Mouse (Mus musculus) thymus, postnatal 0 days (tissue): ENCODE results near the gene Dlg1. TPM values are rescaled to one million over a fixed set of nuclear protein-coding genes. Genes with fewer than 3 reads are reported as not detected.

Experiments used
- DNase-seq: peaks from one replicate; pipeline ENCODE4 v3.0.0-alpha.2; 2015; ENCODE audit warnings: low spot score
- polyA plus RNA-seq: library from polyadenylated mRNA; unstranded; fragments of >200 nt; fragmentation: Nextera tagmentation; extraction: Ambion mirVana; gene quantifications from 2 replicates; pipeline ENCODE4 v1.2.1, GENCODE M21; 2015

Gene Dlg1
- polyA plus RNA-seq, 1 experiment from 2014 or later: 17.8 TPM

DNA sequence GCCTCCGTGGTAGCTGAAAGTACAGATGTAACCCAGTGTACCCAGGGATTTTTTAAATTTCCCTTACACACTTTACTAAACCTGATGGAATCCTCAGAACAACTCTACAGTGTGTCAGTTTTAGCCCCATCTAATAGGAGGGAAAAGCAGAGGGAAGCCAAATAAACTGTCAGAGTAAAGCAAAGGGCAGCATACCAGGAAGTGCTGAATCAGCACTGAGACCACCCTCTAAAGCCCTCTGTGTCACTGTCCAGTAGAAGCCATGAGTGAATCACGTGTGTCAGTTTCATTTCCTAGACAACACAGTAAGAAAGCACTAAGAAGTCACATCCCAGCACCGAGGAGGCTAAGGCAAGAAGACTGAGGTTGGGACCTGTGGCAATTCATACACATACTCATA is 174.1 kb downstream of the Dlg1 start:
- no peak for DNase-seq

DNA sequence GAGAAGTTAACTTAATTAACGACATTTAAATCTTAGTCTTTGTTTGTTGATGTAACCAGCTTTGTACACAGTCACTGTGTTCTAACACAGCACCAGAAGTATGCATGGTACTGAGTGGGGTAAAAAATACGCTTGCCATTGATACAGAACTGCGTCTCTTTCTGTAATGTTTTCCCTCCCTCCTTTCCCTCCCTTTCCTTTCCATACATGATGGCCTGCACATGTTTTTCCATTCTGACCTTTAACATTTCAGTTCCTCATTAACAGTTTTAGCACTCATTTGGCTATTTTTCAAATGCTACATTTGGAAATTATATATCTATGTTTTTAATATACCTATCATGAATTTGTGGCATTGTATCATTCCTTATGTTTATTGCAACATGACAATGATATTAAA is 181.0 kb downstream of the Dlg1 start:
- DNase-seq: no peak

DNA sequence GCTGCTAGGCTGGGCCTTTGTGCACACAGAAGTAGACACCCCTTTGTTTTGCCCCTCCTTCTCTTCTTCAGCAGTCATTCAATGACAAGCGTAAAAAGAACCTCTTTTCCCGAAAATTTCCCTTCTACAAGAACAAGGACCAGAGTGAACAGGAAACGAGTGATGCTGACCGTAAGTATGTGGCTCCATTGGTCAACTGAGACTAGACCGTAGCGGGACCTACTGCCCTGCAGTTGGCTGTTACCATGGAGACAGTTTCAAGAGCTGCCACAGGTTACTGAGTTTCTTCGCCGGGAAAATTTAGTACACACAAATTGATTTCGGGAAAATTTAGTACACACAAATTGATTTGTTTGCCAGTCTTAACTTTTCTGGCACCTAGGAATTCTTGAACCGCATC is 183.5 kb downstream of the Dlg1 start:
- no peak for DNase-seq

DNA sequence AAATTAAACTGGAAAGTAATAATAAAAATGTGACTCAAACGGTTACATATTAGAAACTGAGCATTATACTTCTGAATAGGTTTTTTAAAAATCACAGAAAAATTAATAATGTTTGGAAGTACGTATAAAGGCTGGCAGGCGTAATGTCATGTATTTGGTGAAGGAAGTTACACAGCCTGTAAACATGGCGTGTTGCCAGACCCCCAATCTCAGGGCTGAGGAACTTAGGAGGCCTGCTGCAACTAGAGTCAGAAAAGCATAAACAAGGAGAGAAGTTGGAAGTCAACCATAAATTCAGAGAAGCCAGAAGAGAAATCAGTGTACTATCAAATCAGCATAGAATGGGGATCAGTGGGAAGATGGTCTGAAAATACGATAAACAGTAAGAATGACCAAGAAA is 200.7 kb downstream of the Dlg1 start:
- DNase-seq: no peak

DNA sequence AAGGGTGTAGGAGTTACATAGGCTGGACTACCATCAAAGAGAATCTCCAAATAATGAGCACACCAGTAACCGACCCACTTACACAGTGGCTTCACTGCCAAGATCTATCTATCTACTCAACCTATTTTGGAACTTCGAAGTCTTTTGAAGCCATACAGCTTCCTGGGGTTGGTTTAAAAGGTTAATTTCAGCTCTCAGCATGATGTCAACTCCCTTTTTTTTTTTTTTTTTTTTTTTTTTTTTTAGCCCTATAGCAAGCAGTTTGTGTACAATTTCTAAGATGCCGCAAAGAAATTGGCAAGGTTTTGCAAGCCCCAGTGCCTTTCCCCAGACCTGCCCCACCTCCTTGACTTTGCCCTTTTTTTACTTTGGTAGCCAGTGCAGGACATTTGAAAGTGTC is 202.0 kb downstream of the Dlg1 start:
- no peak for DNase-seq

DNA sequence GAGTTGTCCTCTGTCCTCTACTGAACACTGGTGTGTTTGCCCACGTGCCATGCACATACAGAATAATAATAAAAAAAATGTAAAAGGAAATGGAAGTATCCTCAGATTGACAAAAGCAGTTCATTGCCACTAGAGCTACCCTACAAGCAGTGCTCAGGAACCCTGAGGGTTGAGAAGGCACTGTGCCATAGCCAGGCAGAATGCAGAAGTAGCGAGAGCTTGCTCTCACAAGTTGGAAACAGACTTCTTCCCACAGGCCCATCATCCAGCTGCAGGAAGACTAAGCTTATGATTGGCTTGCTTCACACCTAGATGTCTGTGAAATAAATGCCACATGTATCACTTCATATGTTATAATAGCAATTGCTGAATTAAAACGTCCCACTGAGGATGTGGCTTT is 203.7 kb downstream of the Dlg1 start:
- no peak for DNase-seq

DNA sequence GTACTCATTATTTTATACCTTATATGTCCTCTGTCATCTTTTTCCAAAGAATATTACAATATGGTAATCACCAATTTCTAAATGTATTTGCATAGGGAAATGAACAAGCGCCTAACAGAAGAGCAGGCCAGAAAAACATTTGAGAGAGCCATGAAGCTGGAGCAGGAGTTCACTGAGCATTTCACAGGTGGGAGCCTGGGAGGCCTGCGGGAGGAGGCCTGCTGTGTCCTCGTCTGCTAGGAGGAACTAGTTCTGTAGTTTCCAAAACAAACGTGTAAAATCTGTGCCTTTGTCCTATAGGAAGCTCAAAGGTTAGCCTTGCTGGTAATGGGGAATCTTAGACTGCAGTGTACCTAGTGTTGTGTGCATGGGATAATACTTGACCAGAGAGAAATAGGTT is 204.5 kb downstream of the Dlg1 start:
- no peak for DNase-seq

DNA sequence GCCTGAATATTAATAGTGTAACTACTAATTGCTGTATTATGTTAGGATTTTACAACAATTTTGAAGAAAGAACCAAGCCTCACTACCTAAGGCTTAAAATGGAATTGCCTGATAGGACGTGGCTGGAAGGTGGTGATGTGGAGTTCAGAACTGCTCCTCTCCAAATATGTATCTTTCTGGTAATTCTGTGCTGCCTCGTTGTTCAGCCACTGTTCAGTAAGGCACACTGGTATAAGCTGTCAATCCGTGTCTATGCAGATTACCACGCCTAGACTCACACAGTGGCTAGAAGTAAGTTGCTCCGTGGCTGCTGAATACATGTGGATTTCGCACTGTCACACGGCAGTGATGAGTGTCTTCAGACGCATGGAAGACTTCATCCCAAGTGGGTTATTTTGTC is 210.5 kb downstream of the Dlg1 start:
- DNase-seq: no peak

DNA sequence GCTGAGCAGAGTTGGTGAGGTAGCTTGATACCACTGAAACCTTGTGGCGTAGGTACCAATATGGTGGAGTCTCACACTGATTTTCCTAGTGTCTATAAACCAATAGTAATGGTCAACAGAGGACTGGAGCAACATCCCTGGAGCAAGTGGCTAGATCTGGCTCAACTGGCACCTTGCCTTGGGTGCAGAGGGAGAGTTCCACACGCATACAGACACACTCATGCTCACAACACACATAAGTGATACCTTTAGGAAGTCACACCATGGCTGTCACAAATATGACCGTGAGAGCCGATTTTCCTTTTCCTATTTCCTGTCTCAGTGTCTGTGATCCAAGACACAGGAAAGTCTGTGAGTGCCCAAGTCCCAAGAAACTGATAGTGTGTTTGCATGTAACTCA is 212.1 kb downstream of the Dlg1 start:
- no peak for DNase-seq

DNA sequence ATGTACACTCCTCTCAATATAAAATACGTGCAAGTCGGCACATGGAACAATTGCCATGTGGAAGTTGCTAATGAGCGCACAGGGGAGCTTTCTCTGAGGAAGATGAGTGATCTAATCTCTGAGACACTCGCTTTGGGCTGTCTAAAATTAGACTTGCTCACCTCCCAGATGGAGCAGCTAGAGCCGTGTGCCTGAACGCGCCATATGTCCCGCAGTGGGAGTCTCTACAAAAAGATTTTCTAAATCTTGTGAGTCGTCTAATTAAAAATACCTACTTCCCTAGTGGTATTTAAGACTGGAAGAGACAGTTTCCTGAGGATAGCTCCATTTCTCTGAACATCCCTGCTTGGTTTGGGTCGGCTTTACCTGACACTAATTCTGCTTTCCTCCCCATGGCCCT is 213.1 kb downstream of the Dlg1 start:
- DNase-seq: no peak

DNA sequence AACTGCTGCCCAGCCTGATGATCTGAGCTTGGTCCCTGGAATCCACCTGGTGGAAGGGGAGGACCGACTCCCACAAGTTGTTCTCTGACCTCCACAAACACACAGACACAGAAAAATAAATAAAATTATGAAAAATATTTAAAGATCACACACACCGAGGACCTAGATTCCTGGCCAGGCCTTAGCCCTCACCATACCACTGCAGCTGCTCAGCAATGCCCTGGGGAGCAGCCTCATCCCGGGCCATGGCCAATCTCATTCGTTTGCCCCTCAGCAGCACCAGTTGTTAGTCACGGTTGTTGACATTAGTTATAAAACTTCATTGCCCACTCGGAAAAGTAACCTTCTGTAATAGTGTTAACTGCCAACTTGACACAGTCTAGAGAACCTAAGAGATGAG is 214.8 kb downstream of the Dlg1 start:
- no peak for DNase-seq

DNA sequence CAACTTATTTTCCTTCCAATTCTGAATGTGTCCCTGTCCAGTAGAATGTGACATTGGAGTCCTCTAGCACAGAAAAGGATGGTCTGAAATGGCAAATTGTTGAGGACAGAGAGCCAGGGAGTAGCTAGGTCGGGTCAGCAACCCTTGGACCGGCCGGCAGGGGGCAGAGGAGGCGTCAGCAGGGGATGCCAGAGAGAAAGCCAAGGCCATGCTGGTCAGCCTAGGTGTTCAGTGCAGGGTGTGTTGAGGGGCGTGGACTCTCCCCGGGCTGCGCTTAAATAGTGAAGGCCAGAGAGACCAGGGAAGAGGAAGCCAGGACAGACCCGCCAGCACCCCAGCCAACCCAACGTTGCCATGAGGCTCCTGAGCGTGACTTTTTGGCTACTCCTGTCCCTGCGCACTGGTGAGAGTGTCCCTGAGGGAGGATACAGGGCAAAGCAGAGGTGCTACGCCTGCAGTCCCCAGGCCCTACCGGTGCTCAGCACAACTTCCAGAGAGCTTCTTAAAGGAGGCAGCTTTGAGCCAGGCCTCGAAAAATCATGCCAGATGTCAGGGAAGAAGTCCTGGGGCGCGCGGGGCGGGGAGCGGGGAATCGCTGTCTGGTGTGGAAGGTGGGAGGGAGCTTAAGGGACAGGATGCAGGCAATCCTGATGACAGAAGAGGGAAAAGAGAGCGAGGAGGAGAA is 215.5 kb downstream of the Dlg1 start, which contains the start of gene Meltf:
TSS of gene Meltf (plus strand) at position 238 of the 685 bp plus-strand sequence.
- peak; percentile 35 for DNase-seq

DNA sequence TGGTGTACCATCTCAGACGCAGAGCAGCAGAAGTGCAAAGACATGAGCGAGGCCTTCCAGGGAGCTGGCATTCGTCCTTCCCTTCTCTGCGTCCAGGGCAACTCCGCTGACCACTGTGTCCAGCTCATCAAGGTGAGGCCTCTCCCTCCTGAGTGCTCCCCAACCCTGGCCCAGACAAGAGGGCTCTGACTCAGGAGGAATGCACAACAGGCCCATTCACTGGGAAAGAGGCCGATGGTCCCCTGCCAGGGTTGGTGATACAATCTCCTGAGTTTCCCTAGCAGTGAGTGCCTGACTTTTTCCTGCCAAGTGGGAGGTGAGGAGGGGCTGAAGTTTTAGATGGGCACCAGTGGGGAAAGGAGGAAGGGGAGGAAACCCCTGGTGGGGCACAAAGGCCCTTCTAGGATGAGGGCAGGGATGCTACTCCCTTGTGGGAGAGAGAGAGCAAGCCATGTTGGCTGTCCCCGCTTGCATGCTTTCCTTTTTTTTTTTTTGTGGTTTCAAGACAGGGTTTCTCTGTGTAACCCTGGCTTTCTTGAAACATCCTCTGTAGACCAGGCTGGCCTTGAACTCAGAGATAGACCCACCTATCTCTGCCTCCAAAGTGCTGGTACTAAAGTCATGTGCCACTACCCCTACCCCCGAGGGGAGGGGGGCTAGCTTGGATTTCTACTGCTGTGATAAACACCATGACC is 217.1 kb downstream of the Dlg1 start:
- no peak for DNase-seq

DNA sequence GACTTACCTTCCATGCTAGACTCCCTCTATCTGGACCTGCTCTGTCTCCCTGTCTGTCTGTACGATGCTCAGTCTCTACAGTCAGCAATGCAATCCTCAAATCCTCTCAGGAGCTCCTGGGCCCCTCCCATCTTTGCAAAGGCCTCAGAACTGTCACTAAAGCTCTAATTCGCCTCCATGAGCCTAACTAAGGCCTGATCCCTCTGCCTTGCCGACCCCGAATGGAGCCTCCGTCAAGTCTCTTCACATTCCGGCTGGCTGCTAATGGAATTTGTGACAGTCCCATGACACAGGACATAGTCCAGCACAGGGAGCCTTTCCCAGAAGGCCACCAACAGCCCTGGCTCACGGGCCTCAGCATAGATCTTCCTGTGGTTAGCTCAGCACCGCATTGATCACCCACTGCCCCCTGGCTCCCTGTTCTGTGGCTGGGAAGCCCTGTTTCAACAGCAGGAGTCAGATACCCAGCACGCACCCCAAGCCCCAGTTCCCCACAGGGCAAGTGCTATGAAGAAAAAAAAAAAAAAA is 219.2 kb downstream of the Dlg1 start:
- DNase-seq: no peak

DNA sequence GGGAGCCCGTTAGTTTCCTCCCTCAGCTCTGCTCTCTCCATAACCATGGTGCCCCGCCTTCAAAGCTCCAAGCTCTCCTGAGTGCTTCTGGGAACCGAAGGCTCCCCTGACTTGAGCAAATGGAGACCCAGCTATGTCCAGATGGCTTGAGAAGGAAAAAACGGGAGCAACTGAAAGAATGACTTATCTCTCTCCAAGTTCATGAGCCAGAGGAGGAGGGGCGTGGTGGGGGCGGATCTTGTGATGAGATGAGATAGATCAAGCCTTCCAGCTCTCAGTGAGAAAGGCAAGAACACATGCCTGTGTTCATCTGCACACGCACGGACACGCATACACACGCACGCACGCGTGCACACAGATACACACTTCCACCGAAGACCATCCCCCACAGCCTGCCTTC is 220.1 kb downstream of the Dlg1 start:
- DNase-seq: no peak

DNA sequence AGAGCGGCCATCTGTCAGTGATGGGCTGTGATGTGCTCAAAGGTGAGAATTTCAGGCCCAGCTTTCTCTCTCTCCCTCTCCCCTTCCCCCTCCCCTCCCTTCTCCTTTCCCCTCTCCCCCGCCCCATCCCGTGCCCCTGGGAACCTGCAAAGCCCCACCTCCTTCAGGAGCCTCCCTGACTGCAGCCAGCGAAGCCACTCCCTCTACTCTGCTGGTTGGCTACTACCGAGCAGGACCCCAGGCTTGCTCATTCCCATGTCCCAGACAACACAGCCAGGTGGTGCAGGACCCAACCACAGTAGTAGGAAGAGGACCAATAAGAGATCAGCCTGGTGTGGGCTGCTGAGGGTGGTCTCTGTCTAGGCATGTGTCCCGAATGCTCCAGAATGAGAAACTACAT is 220.7 kb downstream of the Dlg1 start:
- no peak for DNase-seq

DNA sequence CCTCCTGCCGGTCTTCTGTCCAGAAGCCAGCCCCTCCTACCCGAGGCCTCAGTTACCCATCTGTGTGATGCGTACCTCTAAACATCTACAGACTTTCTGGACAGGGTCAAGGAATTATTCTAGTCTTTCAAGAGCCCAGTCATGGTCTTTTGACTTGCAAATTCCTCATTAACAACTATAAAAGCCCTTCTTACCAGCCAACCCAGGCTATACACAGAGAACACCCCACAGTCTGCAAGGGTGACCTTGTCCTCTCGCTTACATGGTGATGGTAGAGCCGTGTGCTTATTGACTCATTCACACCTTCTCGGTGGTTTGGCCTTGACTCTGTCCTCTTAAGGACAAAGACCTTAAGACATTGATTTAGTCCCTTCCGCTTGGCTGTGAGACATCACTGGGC is 227.7 kb downstream of the Dlg1 start:
- no peak for DNase-seq

DNA sequence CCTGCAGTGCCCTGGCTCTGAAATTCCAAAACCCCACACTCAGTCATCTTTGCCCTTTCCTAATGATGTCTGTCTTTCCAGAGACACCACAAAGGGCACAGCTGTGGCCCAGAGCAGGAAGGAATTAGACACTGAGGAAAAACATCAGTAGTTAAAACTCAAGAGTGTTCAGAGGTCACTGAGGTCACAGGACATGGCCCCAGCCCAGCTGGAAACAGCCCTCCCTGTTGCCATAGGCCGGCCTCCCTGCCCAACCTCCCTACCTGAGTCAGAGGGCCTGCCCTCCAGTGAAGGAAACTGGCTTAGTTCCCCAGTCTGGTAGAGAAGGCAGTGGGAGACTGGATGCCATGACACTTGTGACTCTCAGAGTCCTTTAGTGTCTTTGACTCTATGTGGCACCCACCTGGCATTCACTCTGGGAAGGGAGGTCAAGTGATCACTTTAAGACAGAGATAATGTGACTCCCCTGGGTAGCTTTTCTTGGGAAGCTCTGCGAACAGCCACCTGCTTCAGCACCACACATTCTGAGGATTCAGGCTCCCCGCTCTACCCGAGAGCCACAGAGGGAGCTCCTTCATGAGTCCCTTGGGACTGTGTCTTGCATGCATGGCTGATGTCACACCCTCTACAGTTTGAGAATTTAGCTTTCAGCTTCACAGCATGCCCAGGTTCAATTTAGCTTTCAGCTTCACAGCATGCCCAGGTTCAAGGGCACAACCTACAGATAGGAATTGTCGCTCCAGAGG is 230.3 kb downstream of the Dlg1 start:
- DNase-seq: no peak

DNA sequence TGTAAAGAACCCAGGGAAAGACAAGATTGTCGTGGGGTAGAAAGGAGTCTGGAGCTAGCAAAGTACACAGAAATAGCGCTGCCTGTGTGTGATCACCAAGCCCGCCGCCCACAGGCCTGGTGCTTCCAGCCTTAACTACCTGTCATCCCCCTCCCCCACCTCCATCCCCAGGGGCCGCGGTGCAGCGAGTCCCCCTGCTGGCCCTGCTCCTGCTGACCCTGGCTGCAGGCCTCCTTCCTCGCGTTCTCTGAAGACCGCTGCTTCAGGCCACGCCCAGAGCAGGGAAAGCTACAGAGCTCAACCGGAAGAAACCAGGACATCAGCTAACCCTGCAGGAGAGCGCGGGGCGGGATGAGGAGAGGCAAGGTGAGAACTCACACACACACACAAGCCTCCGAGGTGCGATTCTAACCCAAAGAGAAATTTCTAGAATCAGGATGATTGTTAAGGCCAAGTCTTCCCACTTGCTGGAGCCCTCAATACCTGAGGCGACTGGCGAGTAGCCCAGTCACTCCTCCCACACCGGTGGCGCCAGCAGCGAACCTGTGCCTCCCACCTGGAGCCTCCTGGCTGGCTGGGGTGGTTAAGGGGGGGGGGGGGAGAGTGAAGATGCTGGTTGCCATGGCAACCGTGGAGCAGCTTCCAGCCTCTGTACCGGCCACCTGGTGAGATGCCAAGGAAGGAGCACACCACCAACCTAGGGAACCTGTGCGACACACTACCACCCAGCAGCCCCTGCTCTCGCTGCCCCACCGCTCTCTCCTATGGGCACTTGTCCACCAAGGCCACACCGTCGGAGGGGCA is 233.9 kb downstream of the Dlg1 start:
- no peak for DNase-seq

DNA sequence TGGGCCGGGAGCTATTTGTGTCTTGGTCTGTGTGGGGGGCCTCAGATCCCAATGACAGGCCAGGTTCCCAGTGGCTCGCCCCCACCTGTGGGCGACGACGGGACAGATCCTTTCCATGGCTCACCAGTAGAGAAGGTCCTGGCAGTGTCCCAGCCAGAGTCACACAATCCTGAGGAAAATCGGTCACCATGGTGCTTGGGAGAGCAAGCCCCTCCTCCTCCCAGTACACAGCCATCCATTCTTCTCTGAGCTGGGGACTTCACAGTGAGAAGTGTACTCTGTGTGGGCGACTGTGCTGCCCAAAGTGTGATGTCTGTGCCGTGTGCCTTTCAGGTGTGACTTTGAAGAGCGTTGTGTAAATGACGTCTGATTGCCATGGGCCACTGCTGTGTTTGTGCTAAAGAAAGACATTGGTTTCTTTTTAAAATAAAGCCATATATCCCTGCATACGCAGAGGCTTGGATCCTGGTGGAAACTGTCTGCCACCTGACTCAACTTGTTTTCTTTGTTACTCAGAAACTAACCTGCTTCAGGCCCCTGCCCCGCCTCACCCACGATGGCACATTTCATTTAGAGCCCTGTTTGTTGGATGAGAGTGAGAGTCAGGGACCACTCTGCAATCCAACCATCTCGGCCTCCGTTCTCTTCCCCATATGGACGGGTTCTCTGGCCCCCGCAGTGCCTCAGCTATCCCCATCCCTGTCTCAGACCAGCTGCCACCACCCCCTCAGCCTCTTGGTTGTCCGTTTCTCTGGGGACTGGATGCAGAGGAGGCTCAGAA is 235.5 kb downstream of the Dlg1 start:
- DNase-seq: no peak

DNA sequence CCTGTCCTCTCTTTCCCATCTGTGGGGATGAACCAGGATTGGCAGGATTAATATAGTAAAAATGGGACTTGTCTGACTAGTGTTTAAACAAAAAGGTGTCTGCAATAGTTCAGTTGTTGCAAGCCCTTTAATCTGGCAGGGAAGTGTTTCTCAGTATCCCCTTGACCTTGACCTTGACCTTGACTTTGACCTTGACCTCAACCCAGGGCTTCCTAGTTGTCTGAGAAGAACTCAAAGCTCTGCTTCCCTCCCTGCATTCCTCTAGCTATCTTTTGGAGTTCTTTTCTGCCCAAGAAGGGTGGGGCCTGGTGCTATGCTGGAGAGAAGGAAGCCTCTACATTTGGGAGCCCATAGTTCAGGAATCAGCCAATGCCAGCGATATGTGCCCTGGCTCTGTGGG is 238.6 kb downstream of the Dlg1 start:
- DNase-seq: no peak
